Mouse (Mus musculus) right cerebral cortex, adult 2 months (tissue): ENCODE results near the gene Gpbar1.
"Not testable (repeated sequence)": the region's sequence is repeated elsewhere in the genome, so short reads cannot be mapped to it uniquely, and the experiment has no call there.

Source experiments
- DNase-seq, 2 experiments: peaks; one replicate each; pipeline ENCODE4 v3.0.0; 2021 to 2022; ENCODE audit warnings: low spot score in 2 of 2

The Gpbar1 gene

DNA sequence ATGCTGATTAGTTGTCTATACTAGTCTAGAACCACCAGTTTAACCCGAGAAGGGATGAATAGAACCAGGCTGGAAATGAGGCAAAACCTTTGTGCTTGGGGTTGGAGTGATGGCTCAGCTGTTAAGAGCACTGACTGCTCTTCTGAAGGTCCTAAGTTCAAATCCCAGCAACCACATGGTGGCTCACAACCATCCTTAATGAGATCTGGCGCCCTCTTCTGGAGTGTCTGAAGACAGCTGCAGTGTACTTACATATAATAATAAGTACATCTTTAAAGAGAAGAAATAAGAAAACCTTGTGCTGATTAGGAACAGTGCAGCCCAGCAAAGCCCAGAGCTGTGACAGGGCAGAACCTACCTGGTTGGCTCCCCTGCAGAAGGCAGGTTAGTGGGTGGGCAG is 48.6 kb downstream of the Gpbar1 start:
- not testable (repeated sequence) for DNase-seq
